Mouse (Mus musculus): ENCODE measurements around the gene Creg1.
A peak's percentile ranks its signal among the peaks of the same experiment; 100 is the strongest.

The Creg1 gene

DNA sequence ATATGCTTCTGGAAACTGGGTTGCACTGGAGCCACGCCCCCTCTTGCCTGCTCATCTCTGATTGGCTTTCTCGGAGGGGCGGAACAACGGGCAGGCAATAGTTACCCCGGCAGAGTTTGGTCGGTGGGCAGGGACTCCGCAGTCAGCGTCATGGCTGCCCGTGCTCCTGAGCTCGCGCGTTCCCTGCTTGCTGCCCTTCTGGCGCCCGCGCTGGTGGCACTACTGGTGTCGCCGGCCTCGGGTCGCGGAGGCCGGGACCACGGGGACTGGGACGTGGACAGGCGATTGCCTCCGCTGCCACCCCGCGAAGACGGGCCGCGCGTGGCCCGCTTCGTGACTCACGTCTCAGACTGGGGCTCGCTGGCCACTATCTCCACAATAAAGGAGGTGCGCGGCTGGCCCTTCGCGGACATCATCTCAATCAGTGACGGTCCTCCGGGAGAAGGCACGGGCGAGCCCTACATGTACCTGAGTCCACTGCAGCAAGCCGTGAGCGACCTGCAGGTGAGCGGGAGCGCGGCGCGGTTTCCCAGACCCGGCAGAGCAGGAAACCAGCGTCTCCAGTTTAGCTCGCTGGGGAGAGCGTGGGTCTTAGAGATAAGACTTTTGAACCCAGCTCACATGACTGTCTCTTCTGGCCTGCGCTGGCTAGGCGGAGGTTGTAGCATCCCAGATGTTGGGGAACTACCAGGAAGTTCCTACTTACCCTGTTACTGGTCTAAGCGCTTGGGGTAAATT lies at the start of gene Creg1:
TSS of gene Creg1 (plus strand) at position 112 of the 738 bp plus-strand sequence.
- peak; percentile 97 for DNase-seq (ENCODE audit: low spot score)

GRCm38 (mm10) chr1:165713798-165714197 lies 49.7 kb upstream of the Creg1 start:
- DNase-seq (ENCODE audit: low spot score) = no peak

DNA sequence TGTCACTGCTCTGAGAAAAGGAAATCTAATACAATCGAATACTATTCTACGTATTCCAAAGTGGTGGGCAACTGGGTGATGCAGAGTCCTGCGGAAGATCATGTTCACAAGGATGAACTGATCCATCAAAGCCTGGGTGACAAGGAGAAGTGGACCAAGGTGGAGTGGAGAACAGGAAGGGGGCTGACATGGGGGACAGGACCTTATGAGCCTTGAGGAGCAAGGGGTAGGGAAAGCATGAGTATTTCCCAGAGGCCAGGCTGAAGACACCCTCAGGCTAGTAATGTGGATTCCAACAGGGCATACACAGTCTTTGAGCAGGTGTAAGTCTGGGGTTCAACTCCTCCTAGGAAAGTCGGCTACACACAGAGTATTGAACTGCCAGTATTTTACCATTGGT lies 47.1 kb upstream of the Creg1 start:
- DNase-seq (ENCODE audit: low spot score) = no peak

DNA sequence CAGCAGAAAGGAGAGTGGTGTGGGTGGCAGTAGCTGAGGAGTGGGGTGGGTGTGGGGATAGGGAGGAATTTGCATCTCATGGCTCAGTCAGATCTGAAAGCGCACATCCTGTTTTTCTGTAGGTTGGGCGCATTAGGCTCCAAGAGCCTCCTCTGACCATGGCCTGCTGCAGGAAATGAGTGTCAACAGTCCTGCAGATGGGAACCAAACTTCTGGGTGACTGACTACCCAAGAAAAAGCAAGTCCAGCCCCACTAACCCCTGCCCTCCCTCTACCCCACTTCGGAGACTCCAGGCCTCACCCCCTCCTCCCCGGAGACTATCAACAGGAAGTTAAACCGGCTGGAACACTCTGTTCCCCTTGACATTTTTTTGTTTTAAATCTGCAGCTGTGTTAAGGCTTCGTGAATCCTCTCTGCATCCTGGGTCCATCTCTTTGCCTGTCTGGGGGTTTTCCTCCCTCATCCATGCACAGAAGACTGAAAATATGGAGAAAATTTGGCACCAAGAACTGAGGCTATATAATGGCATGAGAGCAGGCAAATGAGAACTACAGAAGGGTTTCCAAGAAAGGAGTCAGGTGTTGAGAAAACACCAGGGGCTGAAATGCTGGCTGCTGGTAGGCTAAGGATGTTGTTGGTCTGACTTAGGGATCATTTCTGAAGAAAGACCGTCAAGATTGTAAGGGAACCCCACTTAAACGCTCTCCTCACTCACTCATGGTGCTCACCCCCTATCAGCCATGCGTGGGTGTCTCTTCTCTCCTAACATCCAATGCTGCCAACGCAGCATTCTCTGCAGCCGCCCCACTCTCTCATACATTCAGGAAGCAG lies 45.6 kb upstream of the Creg1 start:
- DNase-seq (ENCODE audit: low spot score) = peak; percentile 89

GRCm38 (mm10) chr1:165718543-165719105 lies 44.9 kb upstream of the Creg1 start:
- no peak for DNase-seq (ENCODE audit: low spot score)

DNA sequence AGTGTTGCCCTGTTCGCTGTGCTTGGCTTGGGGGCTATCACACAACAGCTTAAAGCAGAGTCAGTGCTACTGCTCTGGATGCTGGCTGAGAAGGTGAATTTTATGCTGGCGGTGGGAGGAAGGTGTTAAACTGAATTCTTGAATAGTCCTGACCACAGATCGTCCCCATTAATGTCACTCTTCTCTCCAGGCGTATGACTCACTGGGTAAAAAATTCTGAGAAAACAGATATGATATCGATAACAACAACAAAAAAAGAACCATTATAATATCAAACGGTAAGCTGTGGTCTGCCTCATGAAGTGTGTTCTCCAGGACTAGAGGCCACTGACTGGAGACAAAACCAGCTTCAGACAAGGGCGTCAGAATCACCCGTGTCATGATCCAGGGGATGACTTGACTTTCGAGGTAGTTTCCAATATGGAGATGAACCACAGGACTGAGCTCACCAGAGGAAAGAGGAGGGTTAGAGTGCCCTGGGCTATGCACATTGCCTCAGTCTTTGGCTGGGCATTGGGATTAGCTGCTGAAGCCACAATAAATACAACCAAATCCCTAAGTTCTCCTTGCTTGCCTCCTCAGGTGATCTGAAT lies 40.9 kb upstream of the Creg1 start:
- no peak for DNase-seq (ENCODE audit: low spot score)

GRCm38 (mm10) chr1:165724219-165725033 lies 39.1 kb upstream of the Creg1 start:
- DNase-seq (ENCODE audit: low spot score) = no peak

- no peak for DNase-seq (ENCODE audit: low spot score)
Measured at GRCm38 (mm10) chr1:165725039-165725644, 38.4 kb upstream of the Creg1 start.

GRCm38 (mm10) chr1:165726986-165727385 lies 36.6 kb upstream of the Creg1 start:
- no peak for DNase-seq (ENCODE audit: low spot score)

DNA sequence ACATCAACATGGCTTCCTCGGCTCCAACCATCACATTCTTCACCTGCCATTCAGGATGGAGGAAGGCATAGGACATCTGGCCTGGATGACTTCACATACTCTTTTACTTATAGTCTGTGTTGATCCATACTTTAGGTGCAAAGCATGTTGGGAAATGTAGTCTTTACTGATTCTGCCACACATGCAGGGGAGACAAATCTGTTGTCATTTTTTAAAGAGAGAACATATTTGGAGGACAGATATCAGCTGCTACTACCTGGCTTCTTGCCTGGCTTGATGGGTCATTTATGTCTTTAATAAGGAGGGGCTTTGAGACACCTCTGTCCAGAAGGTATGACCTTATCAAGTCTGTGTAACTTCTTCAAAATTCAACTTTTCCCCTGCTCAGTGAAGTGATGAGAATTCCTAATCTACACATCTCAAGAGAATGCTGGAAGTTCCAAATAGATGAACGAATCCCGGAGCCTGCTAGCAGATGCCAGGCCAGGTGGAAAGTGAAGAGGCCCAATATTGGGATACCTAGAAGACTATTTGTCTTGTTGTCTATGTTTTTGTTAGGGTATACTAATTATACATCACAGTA lies 35.4 kb upstream of the Creg1 start:
- no peak for DNase-seq (ENCODE audit: low spot score)

DNA sequence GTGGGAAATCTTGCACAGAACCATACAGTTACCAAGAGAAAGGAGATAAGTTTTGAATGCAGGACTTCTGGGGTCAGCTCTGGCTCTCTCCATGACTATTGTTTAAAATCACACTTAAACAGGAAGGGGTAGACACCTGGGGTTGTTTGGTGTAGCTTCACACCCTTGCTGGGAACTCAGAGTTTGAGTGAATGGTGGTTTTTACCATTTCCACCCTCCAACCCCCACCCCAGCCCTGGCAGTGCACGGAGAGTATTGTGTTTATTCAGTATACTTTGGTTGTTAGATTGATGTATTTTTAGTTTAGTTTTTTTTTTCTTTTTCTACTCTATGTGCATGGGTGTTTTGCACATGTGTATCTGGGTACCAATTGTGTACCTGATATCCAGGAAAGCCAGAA lies 33.4 kb upstream of the Creg1 start:
- DNase-seq (ENCODE audit: low spot score) = no peak

- DNase-seq (ENCODE audit: low spot score) = no peak
Measured at GRCm38 (mm10) chr1:165731553-165731952, 32.0 kb upstream of the Creg1 start.

- DNase-seq (ENCODE audit: low spot score) = no peak
Measured at GRCm38 (mm10) chr1:165734840-165735239, 28.7 kb upstream of the Creg1 start.

DNA sequence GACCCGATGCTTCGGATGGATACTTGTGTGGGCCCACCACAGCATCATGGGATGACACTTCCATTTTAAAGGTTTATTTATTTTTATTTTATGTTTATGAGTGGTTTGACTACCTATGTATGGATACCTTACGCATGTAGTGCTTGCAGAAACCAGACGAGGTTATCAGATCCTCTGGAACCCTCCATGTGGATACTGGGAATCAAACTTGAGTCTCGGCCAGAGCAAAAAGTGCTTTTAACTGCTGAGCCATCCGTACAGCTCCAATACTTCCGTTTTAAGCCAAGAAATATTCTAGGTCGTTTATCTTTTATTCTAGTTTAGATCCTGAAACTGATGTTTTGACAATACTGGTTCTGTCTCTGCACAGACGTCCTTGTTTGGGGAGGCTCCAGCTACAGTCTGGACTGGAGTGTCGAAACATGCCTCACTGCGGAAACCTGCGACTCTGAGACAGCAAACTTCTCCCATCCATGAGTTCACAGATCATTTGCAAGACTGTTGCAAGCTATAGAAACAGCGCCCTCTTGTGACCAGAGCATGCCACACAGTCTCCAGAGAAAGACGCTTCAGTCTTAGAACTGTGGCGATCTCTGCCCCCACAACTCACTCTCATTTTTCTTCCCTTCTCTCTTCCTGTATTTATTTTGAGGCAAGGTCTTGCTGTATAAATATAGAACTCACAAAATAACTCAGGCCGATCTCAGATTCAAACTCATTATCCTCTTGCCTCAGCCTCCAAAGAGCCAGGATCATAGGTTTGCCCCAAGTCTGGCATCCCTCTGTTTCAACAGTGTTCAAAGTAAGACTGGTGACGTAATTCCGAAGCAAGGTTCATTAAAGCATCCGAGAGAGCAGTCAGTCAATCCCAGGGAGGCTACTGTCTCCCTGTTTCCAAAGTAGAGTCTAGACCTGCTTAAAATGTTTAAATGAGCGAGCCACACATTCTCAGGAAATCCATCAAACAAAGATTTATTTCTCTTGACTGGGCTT lies 27.4 kb upstream of the Creg1 start:
- DNase-seq (ENCODE audit: low spot score) = peak; percentile 92

DNA sequence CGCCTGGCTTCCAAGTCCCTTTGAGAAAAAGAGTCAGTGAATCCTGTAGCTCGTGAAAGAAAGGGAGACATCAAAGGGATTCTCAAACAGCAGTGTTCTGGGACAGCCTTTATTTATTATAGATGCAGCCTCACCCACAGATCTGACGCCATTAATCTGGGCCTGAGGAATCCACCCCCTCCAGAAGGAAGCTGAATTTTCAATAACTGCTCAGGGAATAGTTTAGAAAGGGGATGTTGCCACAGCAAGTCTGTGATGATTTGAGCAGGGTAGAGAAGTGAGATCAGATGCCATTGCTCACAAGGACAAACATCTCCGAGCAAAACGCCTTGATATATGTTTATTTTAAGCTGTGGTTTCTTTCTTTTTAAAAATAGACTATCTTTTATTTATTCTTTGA lies 26.1 kb upstream of the Creg1 start:
- no peak for DNase-seq (ENCODE audit: low spot score)

GRCm38 (mm10) chr1:165737867-165738266 lies 25.7 kb upstream of the Creg1 start:
- DNase-seq (ENCODE audit: low spot score) = no peak

- DNase-seq (ENCODE audit: low spot score) = no peak
Measured at GRCm38 (mm10) chr1:165738985-165739384, 24.6 kb upstream of the Creg1 start.

DNA sequence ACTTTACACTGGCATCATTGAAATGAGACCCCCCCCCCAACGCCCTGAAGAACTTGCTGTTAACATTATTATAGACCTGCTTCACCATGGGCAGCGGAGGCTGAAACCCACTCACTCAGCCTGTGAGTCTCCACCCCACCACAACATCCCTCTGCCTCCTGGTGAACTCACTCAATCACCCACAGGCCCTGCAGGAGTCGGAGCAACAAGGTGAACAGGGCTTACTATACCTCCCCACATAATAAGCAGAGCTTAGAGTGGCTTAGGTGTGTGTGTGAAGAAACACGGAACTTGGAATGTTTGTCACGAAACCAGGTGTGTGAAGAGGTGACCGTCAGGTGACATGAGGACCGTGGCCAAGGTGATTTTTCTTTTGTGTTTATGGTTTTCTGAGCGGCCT lies 21.6 kb upstream of the Creg1 start:
- DNase-seq (ENCODE audit: low spot score) = no peak

GRCm38 (mm10) chr1:165748053-165748452 lies 15.5 kb upstream of the Creg1 start:
- no peak for DNase-seq (ENCODE audit: low spot score)

- DNase-seq (ENCODE audit: low spot score) = no peak
Measured at GRCm38 (mm10) chr1:165751142-165751541, 12.4 kb upstream of the Creg1 start.

Measured in lung, postnatal 25 days (tissue).